Mouse (Mus musculus) spleen, embryonic (tissue): ENCODE measurements around the gene Ilf3.

Source experiments
- CTCF ChIA-PET: fragments of 350-600 bp; sonication (Branson Sonifier 250); formaldehyde crosslinking; loops from one replicate; lab custom pipeline; 2022; lab: Charles Lee

Gene Ilf3

DNA sequence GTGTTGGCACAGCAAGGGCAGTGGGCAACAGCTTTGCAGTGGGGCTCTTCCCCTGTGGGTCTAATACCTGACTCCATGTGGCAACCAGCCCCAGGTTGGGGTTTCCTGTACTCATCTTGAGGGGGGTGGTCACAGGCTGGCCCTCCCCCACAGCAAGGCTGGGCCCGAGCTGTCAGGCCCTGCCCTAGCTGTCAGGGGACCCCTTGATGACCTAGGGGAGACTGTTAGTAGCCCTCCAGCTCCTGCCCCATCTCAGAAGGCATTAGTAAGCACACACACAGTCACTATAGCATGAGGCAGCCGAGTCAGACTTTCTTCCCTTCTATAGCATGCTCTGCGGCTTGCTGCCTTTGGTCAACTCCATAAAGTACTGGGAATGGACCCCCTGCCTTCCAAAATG is 28.0 kb downstream of the Ilf3 start:
- CTCF ChIA-PET: no interaction called here

DNA sequence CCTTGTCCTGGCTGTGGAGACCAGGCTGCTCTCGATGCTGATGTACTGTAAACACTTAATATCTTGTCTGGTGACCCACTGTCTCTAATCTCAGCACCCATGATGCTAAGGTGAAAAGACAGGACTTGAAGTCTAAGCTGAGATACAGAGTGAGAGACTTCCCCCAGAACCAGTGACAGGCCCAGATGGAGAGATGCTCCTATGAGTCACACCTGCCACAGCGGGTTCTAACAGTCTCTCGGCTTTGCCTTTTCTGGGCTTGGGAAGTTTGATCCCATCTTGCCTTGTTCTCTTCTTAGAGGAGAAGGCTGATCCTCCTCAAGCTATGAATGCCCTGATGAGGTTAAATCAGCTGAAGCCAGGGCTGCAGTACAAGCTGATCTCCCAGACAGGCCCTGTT is 29.5 kb downstream of the Ilf3 start:
- CTCF ChIA-PET: no interaction called here

DNA sequence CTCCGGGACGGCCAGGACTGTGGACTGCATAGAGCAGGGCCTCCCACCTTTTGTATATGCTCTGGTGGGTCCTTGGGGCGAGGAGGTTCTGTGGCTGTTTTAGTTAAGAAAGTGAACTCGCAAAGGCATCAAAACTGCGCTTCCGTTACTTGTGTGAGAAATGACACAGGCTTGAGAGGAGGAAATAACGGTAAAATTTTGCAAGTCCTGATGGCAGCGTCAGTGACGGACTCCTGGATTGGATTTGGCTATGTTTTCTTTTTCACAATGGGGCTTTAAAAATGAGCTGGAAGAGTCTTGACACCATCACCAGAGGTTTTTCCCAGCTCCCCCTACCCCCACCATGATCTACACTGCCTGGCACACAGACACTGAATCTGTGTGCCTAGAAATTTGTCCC is 33.4 kb downstream of the Ilf3 start:
- CTCF ChIA-PET: interaction anchor here (0.6 kb wide), 1 partner anchor 8 kb away, joined by 4 read pairs; no protein-coding TSS in a partner anchor

- CTCF ChIA-PET: no interaction called here
These were observed 35.1 kb downstream of the Ilf3 start for GRCm38 (mm10) chr9:21402764-21403253.

DNA sequence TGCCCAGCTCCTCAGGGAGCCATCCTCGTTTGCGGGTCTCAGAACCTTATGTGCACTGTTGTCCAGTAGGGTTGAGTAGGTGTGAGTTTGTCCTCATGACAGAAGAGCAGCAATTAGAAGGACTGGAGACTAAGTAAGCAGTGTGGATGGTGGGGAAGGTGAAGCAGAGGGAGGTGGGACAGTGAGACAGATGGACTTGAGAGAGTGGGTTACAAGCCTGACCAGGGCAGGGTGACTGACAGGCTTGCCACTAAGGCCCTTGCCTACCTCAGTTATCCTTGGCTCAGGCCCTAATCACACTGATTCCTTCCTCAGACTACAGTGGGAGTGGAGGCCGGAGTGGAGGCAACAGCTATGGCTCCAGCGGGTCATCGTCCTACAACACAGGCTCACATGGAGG is 36.1 kb downstream of the Ilf3 start:
- CTCF ChIA-PET: no interaction called here

DNA sequence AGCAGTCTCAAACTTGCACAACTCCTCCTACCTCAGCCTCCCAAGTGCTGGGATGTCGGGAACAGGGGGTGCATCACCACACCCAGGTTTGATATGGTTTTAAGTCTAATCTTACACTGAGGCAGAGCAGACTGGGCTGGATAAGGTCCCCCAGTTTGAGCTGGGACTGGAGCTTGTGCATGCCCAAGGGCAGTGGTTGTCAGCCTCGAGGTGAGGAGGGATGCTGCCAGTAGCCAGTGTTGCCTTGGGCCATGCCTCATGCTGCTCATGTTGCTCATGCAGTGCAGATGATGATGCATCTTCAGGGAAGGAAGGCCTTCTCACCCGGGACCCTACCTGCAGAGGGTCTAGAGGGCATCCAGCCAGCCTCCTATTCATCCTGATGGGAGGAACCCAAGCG is 37.9 kb downstream of the Ilf3 start:
- CTCF ChIA-PET: no interaction called here

DNA sequence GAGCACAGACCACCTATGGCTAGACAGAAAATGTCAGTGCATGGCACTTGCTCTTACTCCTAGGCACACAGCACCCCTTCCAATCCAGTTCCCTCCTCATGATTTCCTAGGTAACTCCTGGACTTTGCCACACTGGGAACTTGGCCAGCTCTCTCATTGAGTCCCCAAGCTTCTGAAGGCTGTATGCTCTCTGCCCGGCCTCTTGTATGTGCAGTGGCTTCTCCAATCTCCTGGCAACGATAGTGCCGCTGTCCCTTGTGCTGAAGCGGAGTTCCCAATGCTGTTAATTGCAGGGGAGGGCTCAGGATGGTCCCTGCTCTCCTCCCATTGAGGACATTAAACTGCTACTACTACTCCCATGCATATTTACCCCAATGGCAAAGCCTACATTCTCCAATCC is 40.3 kb downstream of the Ilf3 start:
- CTCF ChIA-PET: no interaction called here

DNA sequence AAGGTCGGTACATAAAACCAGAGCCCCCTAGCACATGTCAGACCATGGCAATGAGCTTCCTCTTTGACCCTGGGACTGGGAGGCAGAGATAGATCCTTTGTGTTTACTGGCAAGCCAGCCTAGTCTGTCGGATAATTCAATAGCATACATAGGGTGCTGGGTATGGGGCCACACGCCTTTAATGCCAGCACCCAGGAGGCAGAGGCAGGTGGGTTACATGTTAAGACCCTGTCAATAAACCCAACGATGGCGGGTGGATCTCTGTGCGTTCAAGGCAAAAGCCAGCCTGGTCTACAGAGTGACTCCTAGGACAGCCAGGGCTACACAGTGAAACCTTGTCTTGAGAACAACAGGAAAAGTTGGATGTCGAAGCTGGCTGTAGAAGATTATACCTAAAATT is 41.0 kb downstream of the Ilf3 start:
- CTCF ChIA-PET: no interaction called here

DNA sequence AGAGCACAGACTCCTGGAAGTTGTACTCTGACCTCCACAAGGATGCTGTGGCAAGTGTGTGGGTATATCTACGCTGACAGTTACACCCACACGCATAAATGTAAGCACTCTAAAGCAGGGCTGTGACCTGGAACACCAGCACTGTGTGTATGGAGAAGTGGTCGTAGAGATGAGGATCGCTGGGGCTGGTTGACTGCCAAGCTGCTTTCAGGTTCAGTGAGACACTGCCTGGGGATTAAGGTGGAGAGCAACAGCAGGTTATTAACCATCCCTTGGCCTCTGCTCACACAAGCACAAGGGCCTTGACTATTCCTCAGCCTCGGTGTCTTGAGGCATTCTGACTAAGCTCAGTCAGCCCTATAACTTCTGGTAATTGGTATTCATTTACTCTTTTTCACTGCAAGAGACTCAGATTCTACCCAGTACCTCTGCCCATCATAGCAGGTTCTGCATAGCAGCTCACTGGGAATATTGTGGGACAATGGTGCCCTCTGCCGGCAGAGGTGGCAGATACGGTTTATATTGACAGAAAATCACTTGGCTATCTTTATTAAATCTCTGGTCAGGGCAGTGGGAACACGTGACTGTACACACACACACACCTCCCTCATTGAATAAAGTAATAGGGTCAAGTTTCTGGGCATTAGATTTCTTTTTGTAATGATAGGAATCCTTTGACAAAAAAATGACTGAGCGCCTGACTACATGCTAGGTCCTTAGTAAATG is 42.1 kb downstream of the Ilf3 start:
- CTCF ChIA-PET: interaction anchor here (0.9 to 1.4 kb wide), 2 partner anchors 36 to 185 kb away, joined by 3 read pairs; no protein-coding TSS in a partner anchor

DNA sequence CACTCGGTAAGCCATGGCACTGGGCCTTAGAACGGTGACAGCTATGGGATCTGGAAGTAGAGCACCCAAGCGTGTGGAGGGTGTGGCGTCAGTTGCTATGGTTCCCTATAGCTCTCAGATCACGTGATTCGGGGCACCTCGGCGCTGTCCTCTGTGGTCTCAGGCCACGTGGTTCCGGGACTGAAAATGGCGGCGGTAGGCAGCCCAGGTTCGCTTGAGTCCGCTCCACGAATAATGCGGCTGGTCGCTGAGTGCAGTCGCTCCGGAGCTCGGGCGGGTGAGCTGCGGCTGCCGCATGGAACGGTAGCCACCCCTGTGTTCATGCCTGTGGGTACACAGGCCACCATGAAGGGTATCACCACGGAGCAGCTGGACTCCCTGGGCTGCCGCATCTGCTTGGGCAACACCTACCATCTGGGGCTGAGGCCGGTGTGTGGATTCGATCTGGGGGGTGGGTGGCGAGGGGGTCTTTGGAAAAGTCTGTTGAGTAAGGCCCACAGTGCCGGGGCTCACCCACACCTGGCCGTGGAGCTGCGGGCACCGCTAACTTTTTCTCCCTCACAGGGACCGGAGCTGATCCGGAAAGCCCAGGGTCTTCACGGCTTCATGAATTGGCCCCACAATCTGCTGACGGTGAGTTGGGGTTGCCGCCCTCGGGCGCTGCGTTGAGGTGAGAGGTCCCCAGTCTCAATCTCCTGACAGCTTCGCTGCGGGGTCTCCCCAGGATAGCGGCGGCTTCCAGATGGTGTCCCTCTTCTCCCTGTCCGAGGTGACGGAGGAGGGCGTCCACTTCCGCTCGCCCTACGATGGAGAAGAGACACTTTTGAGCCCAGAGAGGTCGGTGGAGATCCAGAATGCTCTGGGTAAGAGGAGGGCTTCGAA is 44.2 kb downstream of the Ilf3 start, which contains the start of gene Qtrt1:
TSS of gene Qtrt1 (plus strand) at position 169 of the 882 bp plus-strand sequence.
- CTCF ChIA-PET: no interaction called here

GRCm38 (mm10) chr9:21417866-21418265 is 50.2 kb downstream of the Ilf3 start:
- CTCF ChIA-PET: interaction anchor here (0.8 kb wide), 1 partner anchor 15 kb away, joined by 21 read pairs; no protein-coding TSS in a partner anchor

DNA sequence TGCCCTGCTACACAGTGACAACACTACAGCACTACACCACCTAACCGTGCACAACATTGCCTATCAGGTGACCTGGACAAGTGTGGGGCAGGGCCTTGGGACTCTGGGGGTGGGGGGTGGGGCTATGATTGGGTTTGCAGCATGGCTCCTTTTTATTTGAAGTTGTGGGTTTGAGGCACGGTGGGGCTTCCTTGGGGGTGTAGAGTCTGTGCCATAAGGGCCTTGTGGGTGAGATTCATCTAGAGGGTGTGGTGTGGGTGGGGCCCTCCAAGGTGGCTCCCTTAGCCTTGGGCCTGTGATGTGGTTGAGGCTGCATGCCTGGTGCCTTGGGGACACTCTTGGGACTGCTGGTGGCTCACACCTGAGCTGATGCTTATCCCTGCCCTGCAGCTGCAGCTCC is 52.0 kb downstream of the Ilf3 start:
- CTCF ChIA-PET: no interaction called here

GRCm38 (mm10) chr9:21424631-21425555 is 57.2 kb downstream of the Ilf3 start, which contains the start of gene Dnm2:
Dnm2 (plus strand) TSS chr9:21424908.
- CTCF ChIA-PET: interaction anchor here (0.6 to 0.7 kb wide), 2 partner anchors 111 to 387 kb away, joined by 3 read pairs; no protein-coding TSS in a partner anchor

DNA sequence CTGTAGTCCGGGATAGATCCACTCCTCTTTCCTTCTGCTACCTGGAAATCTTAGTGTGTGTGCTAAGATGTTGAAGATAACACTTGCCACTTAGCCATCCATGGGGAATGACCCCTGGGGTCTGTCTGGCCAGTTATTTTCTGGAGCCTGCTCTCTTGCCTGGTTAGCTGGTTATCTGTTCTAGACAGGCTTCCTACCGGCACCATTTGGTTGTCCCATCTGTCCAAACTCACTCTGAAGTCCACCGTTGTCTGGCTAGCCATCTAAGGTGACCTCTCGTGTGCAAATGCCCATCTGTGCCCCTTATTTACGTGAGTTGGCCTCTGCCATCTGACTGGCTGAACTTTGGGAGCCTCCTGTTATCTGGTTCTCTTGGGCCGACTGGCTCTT is 57.9 kb downstream of the Ilf3 start:
- CTCF ChIA-PET: interaction anchor here (0.6 kb wide), 1 partner anchor 110 kb away, joined by 3 read pairs; no protein-coding TSS in a partner anchor

DNA sequence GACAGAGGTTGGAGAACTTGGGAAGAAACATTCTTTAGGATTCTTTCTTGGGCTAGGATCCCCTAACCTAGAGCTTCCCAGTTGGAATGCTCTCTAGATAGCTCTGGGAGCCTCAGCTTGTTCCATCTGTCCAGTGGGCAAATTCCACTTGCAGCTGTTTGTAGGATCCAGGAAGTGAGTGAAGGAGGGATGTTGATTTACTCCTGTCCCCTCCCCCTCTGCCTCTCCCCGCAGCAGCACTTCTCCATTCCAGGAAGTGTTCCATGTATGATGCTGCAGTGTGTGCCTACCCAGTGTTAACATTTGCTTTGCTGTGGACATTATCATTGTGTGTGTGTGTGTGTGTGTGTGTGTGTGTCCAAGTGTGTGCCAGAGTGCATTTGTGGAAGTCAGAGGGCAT is 58.3 kb downstream of the Ilf3 start:
- CTCF ChIA-PET: interaction anchor here (0.6 kb wide), 1 partner anchor 505 kb away, joined by 3 read pairs; no protein-coding TSS in a partner anchor

DNA sequence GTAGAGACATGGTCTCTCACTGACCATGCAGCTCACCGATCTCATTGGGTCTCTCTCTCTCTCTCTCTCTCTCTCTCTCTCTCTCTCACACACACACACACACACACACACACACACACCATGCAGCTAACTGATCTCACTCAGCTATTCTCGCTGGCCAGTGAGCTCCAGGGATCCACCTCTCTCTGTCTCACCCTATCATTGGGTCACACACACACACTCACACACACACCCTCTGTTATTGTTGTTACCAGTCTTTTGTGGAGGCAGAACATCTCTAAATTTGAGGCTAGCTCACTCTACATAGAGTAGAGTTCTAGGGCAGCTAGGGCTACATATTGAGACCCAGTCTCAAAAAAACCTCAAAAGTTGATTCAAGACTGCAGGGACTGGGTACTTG is 58.9 kb downstream of the Ilf3 start:
- CTCF ChIA-PET: interaction anchor here (0.6 to 0.7 kb wide), 2 partner anchors 34 to 505 kb away, joined by 3 to 4 read pairs; no protein-coding TSS in a partner anchor

DNA sequence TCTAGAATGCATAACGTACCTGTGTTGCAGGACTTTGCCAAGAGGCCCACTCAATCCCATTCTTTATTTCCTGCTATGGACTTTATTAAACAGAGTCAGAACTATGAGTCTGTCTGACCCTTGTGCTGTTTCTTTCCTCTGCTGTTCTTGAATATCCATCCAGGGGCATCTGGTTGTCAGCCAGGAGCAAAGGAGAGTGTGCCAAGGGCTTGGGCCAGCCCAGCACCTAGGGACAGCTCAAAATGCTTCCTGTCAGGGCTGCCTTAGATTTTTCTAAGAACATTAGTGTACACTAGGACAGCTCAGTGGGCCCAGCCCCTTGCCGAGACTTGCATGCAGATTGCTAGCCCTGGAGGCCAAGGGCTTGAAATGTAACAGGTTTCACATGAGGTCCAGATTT is 60.1 kb downstream of the Ilf3 start:
- CTCF ChIA-PET: no interaction called here

DNA sequence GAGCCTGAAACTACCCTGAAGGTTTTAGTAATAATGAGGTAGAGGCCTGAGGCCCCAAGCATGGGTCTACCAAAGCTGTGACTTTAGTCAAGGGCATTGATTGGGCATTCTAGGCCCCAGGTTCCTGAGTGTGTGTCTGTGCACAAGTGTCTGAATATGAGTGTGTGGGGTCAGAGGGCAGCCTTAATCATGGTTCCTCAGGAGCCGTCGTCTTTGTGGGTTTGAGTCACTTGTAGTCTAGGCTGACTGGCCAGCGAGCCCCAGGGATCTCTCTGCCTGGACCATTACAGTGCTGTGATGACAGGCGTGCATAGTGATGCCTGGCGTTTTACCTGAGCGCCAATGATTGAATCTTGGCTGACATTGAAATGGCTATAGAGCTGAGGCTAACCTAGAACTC is 60.5 kb downstream of the Ilf3 start:
- CTCF ChIA-PET: no interaction called here

GRCm38 (mm10) chr9:21430724-21431123 is 63.1 kb downstream of the Ilf3 start:
- CTCF ChIA-PET: no interaction called here

DNA sequence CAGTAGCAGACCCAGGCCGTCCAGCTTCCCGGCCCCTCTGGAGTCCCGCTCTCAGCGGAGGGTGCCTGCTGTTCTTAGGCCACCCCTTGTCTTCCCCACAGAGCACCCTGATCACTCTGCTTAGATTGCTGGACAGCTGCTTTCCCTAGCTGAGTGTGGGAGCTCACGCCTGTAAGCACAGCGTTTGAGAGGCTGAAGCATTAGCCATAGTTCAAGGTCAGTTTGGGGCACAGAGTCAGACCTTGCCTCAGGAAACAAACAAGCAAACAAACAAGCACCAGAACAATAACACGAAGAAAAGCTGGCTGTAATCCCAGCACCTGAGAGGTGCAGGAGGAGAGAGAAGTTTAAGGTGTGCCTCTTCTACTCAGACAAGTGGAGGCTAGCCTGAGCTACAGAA is 64.4 kb downstream of the Ilf3 start:
- CTCF ChIA-PET: interaction anchor here (0.5 kb wide), 1 partner anchor 38 kb away, joined by 4 read pairs; no protein-coding TSS in a partner anchor

- CTCF ChIA-PET: no interaction called here
These were observed 66.1 kb downstream of the Ilf3 start for GRCm38 (mm10) chr9:21433766-21434165.
